Mouse (Mus musculus): ENCODE measurements at regions not wholly inside any gene's neighbourhood (a gene's known extent, or its start where the extent isn't known, plus 50 kb on each side); places are given as distances from the start of the nearest gene placed in this dataset.

DNA sequence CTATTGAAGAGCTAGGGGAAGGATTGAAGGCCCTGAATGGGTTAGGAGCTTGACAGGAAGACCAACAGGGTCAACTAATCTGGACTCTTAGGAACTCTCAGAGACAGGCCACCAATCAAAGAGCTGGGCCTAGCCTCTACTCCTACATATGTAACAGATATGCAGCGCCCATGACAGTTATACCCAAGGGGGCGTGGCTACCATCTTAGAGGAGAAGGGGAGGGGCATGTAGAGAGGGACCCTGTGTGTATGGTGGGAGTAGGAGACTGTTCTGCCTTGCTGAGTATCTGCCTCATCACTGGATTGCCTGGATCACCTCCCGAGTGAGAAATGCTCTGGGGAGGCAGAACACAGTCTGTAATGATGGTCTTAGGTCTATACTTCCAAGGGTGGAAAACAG, 1701.5 kb upstream of the Pcdh20 start:
- H3K9ac ChIP-seq (replicated peaks; ENCODE audit: low read depth) = no peak overlapping the region
- TF ChIP-seq EP300 (IDR thresholded peaks at IDR 0.05) (no peak), CTCF (IDR thresholded peaks at IDR 0.05) (no peak)
- H3K27me3 ChIP-seq (replicated peaks; ENCODE audit: insufficient read depth, low read length) = no peaks in the 10 kb centered on the region
- H3K27ac ChIP-seq (ENCODE audit: low read length) = no peak overlapping the region
- H3K4me3 ChIP-seq (ENCODE audit: low read depth, low read length) = no peak overlapping the region
- no peak for DNase-seq (ENCODE audit: low spot score)
- no peaks in the 10 kb centered on the region for H3K4me1 ChIP-seq (ENCODE audit: insufficient read depth, low read depth, low read length)
- 84% methylated on average over 3 of the region's 3 CpGs for WGBS
- H3K9me3 ChIP-seq (ENCODE audit: low read length) = no peaks in the 10 kb centered on the region
- H3K4me2 ChIP-seq (replicated peaks; ENCODE audit: low read depth, low read length) = no peak overlapping the region
- H3K36me3 ChIP-seq (ENCODE audit: insufficient read depth, low read length) = no peaks in the 10 kb centered on the region
- ATAC-seq = no peak

Data from lung, postnatal 0 days (tissue).